Mouse (Mus musculus): ENCODE data around the gene Mybpc3. TPM values are rescaled to one million over a fixed set of nuclear protein-coding genes. Genes with fewer than 3 reads are reported as not detected.
A peak's percentile ranks its signal among the peaks of the same experiment; 100 is the strongest.

Gene Mybpc3
- polyA plus RNA-seq, 1 experiment from 2014 or later: 1,047 TPM

- no peak overlapping the region for H3K4me3 ChIP-seq
- 87% methylated on average over 6 of the region's 6 CpGs for WGBS
- no peak for ATAC-seq (ENCODE audit: insufficient number of reproducible peaks, low FRiP score)
- no peak overlapping the region for H3K27ac ChIP-seq (ENCODE audit: poor library complexity, severe bottlenecking)
- H3K9ac ChIP-seq: no peak overlapping the region
- H3K36me3 ChIP-seq: peaks cover 30% of the 10 kb centered on the region
- no peak overlapping the region for H3K4me2 ChIP-seq
- no peaks in the 10 kb centered on the region for H3K27me3 ChIP-seq (replicated peaks)
- H3K9me3 ChIP-seq (replicated peaks): no peaks in the 10 kb centered on the region
- 0 out of 2 replicates have a peak, but pooled peaks cover 10% of the 10 kb centered on the region for H3K4me1 ChIP-seq (replicated peaks)
Observed at GRCm38 (mm10) chr2:91142920-91143319, 25.0 kb downstream of the Mybpc3 start.

- whole genome bisulfite sequencing: 95% methylated on average over 11 of the region's 11 CpGs
- H3K4me1 ChIP-seq (replicated peaks): 0 out of 2 replicates have a peak, but pooled peaks cover 10% of the 10 kb centered on the region
- ATAC-seq (ENCODE audit: insufficient number of reproducible peaks, low FRiP score): no peak
- no peak overlapping the region for H3K9ac ChIP-seq
- peaks cover 25% of the 10 kb centered on the region for H3K36me3 ChIP-seq
- H3K27me3 ChIP-seq (replicated peaks): no peaks in the 10 kb centered on the region
- no peak overlapping the region for H3K4me3 ChIP-seq
- H3K9me3 ChIP-seq (replicated peaks): no peaks in the 10 kb centered on the region
- no peak overlapping the region for H3K4me2 ChIP-seq
- no peak overlapping the region for H3K27ac ChIP-seq (ENCODE audit: poor library complexity, severe bottlenecking)
Observed at GRCm38 (mm10) chr2:91143401-91143800, 25.5 kb downstream of the Mybpc3 start.

GRCm38 (mm10) chr2:91148101-91148500, 30.2 kb downstream of the Mybpc3 start:
- Histone ChIP-seq H3K36me3 (peaks cover 7% of the 10 kb centered on the region), H3K4me1 (replicated peaks) (no peaks in the 10 kb centered on the region), H3K27ac (ENCODE audit: poor library complexity, severe bottlenecking) (no peak overlapping the region), H3K27me3 (replicated peaks) (no peaks in the 10 kb centered on the region), H3K4me3 (no peak overlapping the region), H3K9ac (no peak overlapping the region), H3K4me2 (no peak overlapping the region), H3K9me3 (replicated peaks) (no peaks in the 10 kb centered on the region)
- no peak for ATAC-seq (ENCODE audit: insufficient number of reproducible peaks, low FRiP score)

- peaks cover 7% of the 10 kb centered on the region for H3K36me3 ChIP-seq
- WGBS: 64% methylated on average over 1 of the region's 1 CpGs
- H3K27ac ChIP-seq (ENCODE audit: poor library complexity, severe bottlenecking): no peak overlapping the region
- H3K4me2 ChIP-seq: no peak overlapping the region
- H3K27me3 ChIP-seq (replicated peaks): no peaks in the 10 kb centered on the region
- no peaks in the 10 kb centered on the region for H3K4me1 ChIP-seq (replicated peaks)
- no peak overlapping the region for H3K9ac ChIP-seq
- ATAC-seq (ENCODE audit: insufficient number of reproducible peaks, low FRiP score): no peak
- H3K4me3 ChIP-seq: no peak overlapping the region
- no peaks in the 10 kb centered on the region for H3K9me3 ChIP-seq (replicated peaks)
Observed at GRCm38 (mm10) chr2:91151331-91151730, 33.4 kb downstream of the Mybpc3 start.

GRCm38 (mm10) chr2:91152885-91153377, 35.0 kb downstream of the Mybpc3 start:
- Histone ChIP-seq H3K4me2 (no peak overlapping the region), H3K4me3 (no peak overlapping the region), H3K4me1 (replicated peaks) (0 out of 2 replicates have a peak, but pooled peaks cover 3% of the 10 kb centered on the region), H3K27ac (ENCODE audit: poor library complexity, severe bottlenecking) (no peak overlapping the region), H3K9me3 (replicated peaks) (no peaks in the 10 kb centered on the region), H3K27me3 (replicated peaks) (no peaks in the 10 kb centered on the region), H3K36me3 (peaks cover 3% of the 10 kb centered on the region; the same call in 1 of the 2 replicates), H3K9ac (no peak overlapping the region)
- WGBS: 67% methylated on average over 3 of the region's 3 CpGs
- ATAC-seq (ENCODE audit: insufficient number of reproducible peaks, low FRiP score): no peak

- H3K4me3 ChIP-seq: no peak overlapping the region
Observed at GRCm38 (mm10) chr2:91154091-91154490, 36.1 kb downstream of the Mybpc3 start.

GRCm38 (mm10) chr2:91157002-91157752, 39.2 kb downstream of the Mybpc3 start:
- WGBS: 25% methylated on average over 6 of the region's 6 CpGs
- H3K4me3 ChIP-seq: no peak overlapping the region
- no peak overlapping the region for H3K27ac ChIP-seq (ENCODE audit: poor library complexity, severe bottlenecking)
- peaks cover 3% of the 10 kb centered on the region; the same call in 1 of the 2 replicates for H3K36me3 ChIP-seq
- peaks cover 20% of the 10 kb centered on the region for H3K4me1 ChIP-seq (replicated peaks)
- H3K4me2 ChIP-seq: no peak overlapping the region
- no peak overlapping the region for H3K9ac ChIP-seq
- no peak for ATAC-seq (ENCODE audit: insufficient number of reproducible peaks, low FRiP score)
- no peaks in the 10 kb centered on the region for H3K9me3 ChIP-seq (replicated peaks)
- H3K27me3 ChIP-seq (replicated peaks): no peaks in the 10 kb centered on the region

More at GRCm38 (mm10) chr2:91154091-91154490, 36.1 kb downstream of the Mybpc3 start:
- Histone ChIP-seq H3K4me2 (no peak overlapping the region), H3K27ac (ENCODE audit: poor library complexity, severe bottlenecking) (no peak overlapping the region), H3K36me3 (peaks cover 3% of the 10 kb centered on the region; the same call in 1 of the 2 replicates), H3K27me3 (replicated peaks) (no peaks in the 10 kb centered on the region), H3K4me1 (replicated peaks) (0 out of 2 replicates have a peak, but pooled peaks cover 3% of the 10 kb centered on the region), H3K9me3 (replicated peaks) (no peaks in the 10 kb centered on the region), H3K9ac (no peak overlapping the region)
- WGBS: 88% methylated on average over 3 of the region's 3 CpGs
- no peak for ATAC-seq (ENCODE audit: insufficient number of reproducible peaks, low FRiP score)

GRCm38 (mm10) chr2:91160591-91160990, 42.6 kb downstream of the Mybpc3 start:
- H3K4me1 ChIP-seq (replicated peaks): peaks cover 32% of the 10 kb centered on the region
- H3K4me3 ChIP-seq: no peak overlapping the region
- 38% methylated on average over 6 of the region's 6 CpGs for WGBS
- no peak overlapping the region for H3K9ac ChIP-seq
- no peaks in the 10 kb centered on the region for H3K9me3 ChIP-seq (replicated peaks)
- H3K27ac ChIP-seq (ENCODE audit: poor library complexity, severe bottlenecking): peak overlapping the region; percentile 56; the same call in 1 of the 2 replicates
- no peak overlapping the region for H3K4me2 ChIP-seq
- no peaks in the 10 kb centered on the region; the same call in 1 of the 2 replicates for H3K36me3 ChIP-seq
- ATAC-seq (ENCODE audit: insufficient number of reproducible peaks, low FRiP score): no peak
- no peaks in the 10 kb centered on the region for H3K27me3 ChIP-seq (replicated peaks)

GRCm38 (mm10) chr2:91162952-91163351, 45.0 kb downstream of the Mybpc3 start:
- no peak for ATAC-seq (ENCODE audit: insufficient number of reproducible peaks, low FRiP score)
- Histone ChIP-seq H3K36me3 (peaks cover 7% of the 10 kb centered on the region; the same call in 1 of the 2 replicates), H3K4me2 (no peak overlapping the region), H3K27ac (ENCODE audit: poor library complexity, severe bottlenecking) (no peak overlapping the region), H3K9me3 (replicated peaks) (no peaks in the 10 kb centered on the region), H3K4me1 (replicated peaks) (peaks cover 30% of the 10 kb centered on the region), H3K4me3 (no peak overlapping the region), H3K9ac (no peak overlapping the region), H3K27me3 (replicated peaks) (no peaks in the 10 kb centered on the region)
- WGBS: 78% methylated on average over 4 of the region's 4 CpGs

- H3K27me3 ChIP-seq (replicated peaks): no peaks in the 10 kb centered on the region
- WGBS: 88% methylated on average over 5 of the region's 5 CpGs
- H3K36me3 ChIP-seq: peaks cover 7% of the 10 kb centered on the region; the same call in 1 of the 2 replicates
- H3K4me3 ChIP-seq: no peak overlapping the region
- no peak for ATAC-seq (ENCODE audit: insufficient number of reproducible peaks, low FRiP score)
- H3K9me3 ChIP-seq (replicated peaks): no peaks in the 10 kb centered on the region
- H3K4me1 ChIP-seq (replicated peaks): peaks cover 30% of the 10 kb centered on the region
- H3K9ac ChIP-seq: no peak overlapping the region
- no peak overlapping the region for H3K27ac ChIP-seq (ENCODE audit: poor library complexity, severe bottlenecking)
- H3K4me2 ChIP-seq: no peak overlapping the region
Observed at GRCm38 (mm10) chr2:91163532-91163931, 45.6 kb downstream of the Mybpc3 start.

GRCm38 (mm10) chr2:91164991-91165390, 47.0 kb downstream of the Mybpc3 start:
- Histone ChIP-seq H3K27me3 (replicated peaks) (no peaks in the 10 kb centered on the region), H3K4me3 (no peak overlapping the region), H3K9me3 (replicated peaks) (no peaks in the 10 kb centered on the region), H3K36me3 (peaks cover 7% of the 10 kb centered on the region; the same call in 1 of the 2 replicates), H3K27ac (ENCODE audit: poor library complexity, severe bottlenecking) (no peak overlapping the region), H3K4me1 (replicated peaks) (peaks cover 24% of the 10 kb centered on the region), H3K4me2 (no peak overlapping the region), H3K9ac (no peak overlapping the region)
- 45% methylated on average over 6 of the region's 6 CpGs for WGBS
- no peak; the same call in 1 of the 2 replicates for ATAC-seq (ENCODE audit: insufficient number of reproducible peaks, low FRiP score)
